Mouse (Mus musculus) midbrain, embryonic 12.5 days (tissue): ENCODE measurements around the gene Mgst2. TPM values are rescaled to one million over a fixed set of nuclear protein-coding genes. Genes with fewer than 3 reads are reported as not detected.

Experiments used
- ATAC-seq: fragments of 200-750 bp; cut with Nextera tagmentation; 2 replicates; pipeline ENCODE4 v1.8.0; 2017; ENCODE audit warnings: low read depth, moderate TSS enrichment, moderate library complexity; ENCODE audit not compliant: low FRiP score
- H3K27ac ChIP-seq: fragments of 300-500 bp; sonication (generic); replicated peaks from 2 replicates; pipeline ENCODE4 v1.5.1; 2016; ENCODE audit warnings: mild to moderate bottlenecking
- H3K27me3 ChIP-seq: fragments of 300-500 bp; sonication (generic); 2 replicates; pipeline ENCODE4 v1.6.1; 2016; ENCODE audit warnings: mild to moderate bottlenecking
- H3K36me3 ChIP-seq: fragments of 300-500 bp; sonication (generic); 2 replicates; pipeline ENCODE4 v1.6.1; 2016
- H3K4me1 ChIP-seq: fragments of 300-500 bp; sonication (generic); 2 replicates; pipeline ENCODE4 v1.6.1; 2016
- H3K4me2 ChIP-seq: fragments of 300-500 bp; sonication (generic); replicated peaks from 2 replicates; pipeline ENCODE4 v1.6.1; 2016; ENCODE audit warnings: mild to moderate bottlenecking, moderate library complexity
- H3K4me3 ChIP-seq: fragments of 300-500 bp; sonication (generic); 2 replicates; pipeline ENCODE4 v1.5.1; 2016; ENCODE audit warnings: mild to moderate bottlenecking
- H3K9ac ChIP-seq: fragments of 300-500 bp; sonication (generic); replicated peaks from 2 replicates; pipeline ENCODE4 v1.6.1; 2016; ENCODE audit warnings: mild to moderate bottlenecking, moderate library complexity
- H3K9me3 ChIP-seq: fragments of 300-500 bp; sonication (generic); 2 replicates; pipeline ENCODE4 v1.6.1; 2016; ENCODE audit warnings: mild to moderate bottlenecking
- WGBS: fragments of 180-500 bp; shearing (Covaris S2); methylation state at CpG from one replicate; pipeline ENCODE4 v1.1.7; 2016; 5-methylcytosine and 5-hydroxymethylcytosine counted together
- polyA plus RNA-seq: library from polyadenylated mRNA; unstranded; fragments of >200 nt; fragmentation: Nextera tagmentation; extraction: Ambion mirVana; gene quantifications from 2 replicates; pipeline ENCODE4 v1.2.1, GENCODE M21; 2016

Mgst2 gene
- polyA plus RNA-seq, 1 experiment from 2014 or later, result 0.45 TPM

GRCm38 (mm10) chr3:51659415-51659814 is 745 bp upstream of the Mgst2 start:
- 90% methylated on average over 5 of the region's 5 CpGs for WGBS

GRCm38 (mm10) chr3:51660821-51661276 is 689 bp downstream of the Mgst2 start:
- Histone ChIP-seq H3K27me3 (no peaks in the 10 kb centered on the region), H3K9me3 (no peaks in the 10 kb centered on the region), H3K4me1 (no peaks in the 10 kb centered on the region), H3K27ac (no peak overlapping the region), H3K9ac (no peak overlapping the region), H3K36me3 (no peaks in the 10 kb centered on the region), H3K4me2 (no peak overlapping the region), H3K4me3 (no peak overlapping the region)
- 76% methylated on average over 3 of the region's 3 CpGs for WGBS
- no peak for ATAC-seq

More at GRCm38 (mm10) chr3:51659415-51659814, 745 bp upstream of the Mgst2 start:
- H3K4me3 ChIP-seq, result no peak overlapping the region
- no peaks in the 10 kb centered on the region for H3K9me3 ChIP-seq
- no peak overlapping the region for H3K27ac ChIP-seq
- ATAC-seq, result no peak
- H3K36me3 ChIP-seq, result no peaks in the 10 kb centered on the region
- no peak overlapping the region for H3K4me2 ChIP-seq
- H3K27me3 ChIP-seq, result no peaks in the 10 kb centered on the region
- H3K9ac ChIP-seq, result no peak overlapping the region
- no peaks in the 10 kb centered on the region for H3K4me1 ChIP-seq

- Histone ChIP-seq H3K9me3 (no peaks in the 10 kb centered on the region), H3K9ac (no peak overlapping the region), H3K36me3 (no peaks in the 10 kb centered on the region), H3K4me1 (no peaks in the 10 kb centered on the region), H3K4me3 (no peak overlapping the region), H3K4me2 (no peak overlapping the region), H3K27ac (no peak overlapping the region), H3K27me3 (no peaks in the 10 kb centered on the region)
- 77% methylated on average over 5 of the region's 5 CpGs for WGBS
- ATAC-seq, result no peak
Measured at GRCm38 (mm10) chr3:51661376-51661775, 1.2 kb downstream of the Mgst2 start.

GRCm38 (mm10) chr3:51661880-51662550 is 1.9 kb downstream of the Mgst2 start:
- no peak overlapping the region for H3K27ac ChIP-seq
- H3K9ac ChIP-seq, result no peak overlapping the region
- H3K4me2 ChIP-seq, result no peak overlapping the region
- no peak overlapping the region for H3K4me3 ChIP-seq
- H3K27me3 ChIP-seq, result no peaks in the 10 kb centered on the region
- ATAC-seq, result no peak
- no peaks in the 10 kb centered on the region for H3K36me3 ChIP-seq
- no peaks in the 10 kb centered on the region for H3K9me3 ChIP-seq
- 81% methylated on average over 11 of the region's 11 CpGs for WGBS
- H3K4me1 ChIP-seq, result no peaks in the 10 kb centered on the region

GRCm38 (mm10) chr3:51662557-51662956 is 2.4 kb downstream of the Mgst2 start:
- 72% methylated on average over 6 of the region's 6 CpGs for WGBS
- no peak for ATAC-seq
- Histone ChIP-seq H3K27ac (no peak overlapping the region), H3K9ac (no peak overlapping the region), H3K4me1 (no peaks in the 10 kb centered on the region), H3K36me3 (no peaks in the 10 kb centered on the region), H3K9me3 (no peaks in the 10 kb centered on the region), H3K4me3 (no peak overlapping the region), H3K27me3 (no peaks in the 10 kb centered on the region), H3K4me2 (no peak overlapping the region)

- H3K9ac ChIP-seq, result no peak overlapping the region
- 37% methylated on average over 2 of the region's 2 CpGs for WGBS
- no peaks in the 10 kb centered on the region for H3K9me3 ChIP-seq
- no peaks in the 10 kb centered on the region for H3K36me3 ChIP-seq
- no peak overlapping the region for H3K27ac ChIP-seq
- no peaks in the 10 kb centered on the region for H3K27me3 ChIP-seq
- H3K4me1 ChIP-seq, result no peaks in the 10 kb centered on the region
- no peak overlapping the region for H3K4me3 ChIP-seq
- no peak for ATAC-seq
- no peak overlapping the region for H3K4me2 ChIP-seq
Measured at GRCm38 (mm10) chr3:51668607-51669006, 8.4 kb downstream of the Mgst2 start.

GRCm38 (mm10) chr3:51670414-51671070 is 10.4 kb downstream of the Mgst2 start:
- Histone ChIP-seq H3K4me3 (no peak overlapping the region), H3K9me3 (no peaks in the 10 kb centered on the region), H3K4me1 (no peaks in the 10 kb centered on the region), H3K9ac (no peak overlapping the region), H3K36me3 (no peaks in the 10 kb centered on the region), H3K27ac (no peak overlapping the region), H3K27me3 (no peaks in the 10 kb centered on the region), H3K4me2 (no peak overlapping the region)
- WGBS, result 82% methylated on average over 5 of the region's 5 CpGs
- ATAC-seq, result no peak

GRCm38 (mm10) chr3:51671071-51671469 is 10.9 kb downstream of the Mgst2 start:
- H3K4me3 ChIP-seq, result no peak overlapping the region
- H3K36me3 ChIP-seq, result no peaks in the 10 kb centered on the region
- H3K4me1 ChIP-seq, result no peaks in the 10 kb centered on the region
- no peak overlapping the region for H3K27ac ChIP-seq
- no peak overlapping the region for H3K9ac ChIP-seq
- 93% methylated on average over 1 of the region's 1 CpGs for WGBS
- no peaks in the 10 kb centered on the region for H3K27me3 ChIP-seq
- H3K9me3 ChIP-seq, result no peaks in the 10 kb centered on the region
- ATAC-seq, result no peak
- H3K4me2 ChIP-seq, result no peak overlapping the region

- no peak for ATAC-seq
- no peak overlapping the region for H3K9ac ChIP-seq
- no peaks in the 10 kb centered on the region for H3K36me3 ChIP-seq
- no peaks in the 10 kb centered on the region for H3K9me3 ChIP-seq
- H3K27me3 ChIP-seq, result no peaks in the 10 kb centered on the region
- no peaks in the 10 kb centered on the region for H3K4me1 ChIP-seq
- no peak overlapping the region for H3K4me2 ChIP-seq
- WGBS, result 64% methylated on average over 4 of the region's 4 CpGs
- no peak overlapping the region for H3K4me3 ChIP-seq
- no peak overlapping the region for H3K27ac ChIP-seq
Measured at GRCm38 (mm10) chr3:51672631-51673030, 12.5 kb downstream of the Mgst2 start.

- Histone ChIP-seq H3K4me1 (no peaks in the 10 kb centered on the region), H3K9me3 (no peaks in the 10 kb centered on the region), H3K4me2 (no peak overlapping the region), H3K36me3 (no peaks in the 10 kb centered on the region), H3K9ac (no peak overlapping the region), H3K4me3 (no peak overlapping the region), H3K27ac (no peak overlapping the region), H3K27me3 (no peaks in the 10 kb centered on the region)
- WGBS, result 75% methylated on average over 21 of the region's 21 CpGs
- no peak for ATAC-seq
Measured at GRCm38 (mm10) chr3:51673408-51674086, 13.4 kb downstream of the Mgst2 start.

GRCm38 (mm10) chr3:51674963-51675362 is 14.8 kb downstream of the Mgst2 start:
- WGBS, result 83% methylated on average over 3 of the region's 3 CpGs
- Histone ChIP-seq H3K9me3 (no peaks in the 10 kb centered on the region), H3K27me3 (no peaks in the 10 kb centered on the region), H3K27ac (no peak overlapping the region), H3K4me3 (no peak overlapping the region), H3K36me3 (no peaks in the 10 kb centered on the region), H3K4me2 (no peak overlapping the region), H3K4me1 (no peaks in the 10 kb centered on the region), H3K9ac (no peak overlapping the region)
- ATAC-seq, result no peak

- no peak for ATAC-seq
- H3K9ac ChIP-seq, result no peak overlapping the region
- H3K27me3 ChIP-seq, result no peaks in the 10 kb centered on the region
- 97% methylated on average over 6 of the region's 6 CpGs for WGBS
- H3K4me1 ChIP-seq, result no peaks in the 10 kb centered on the region
- no peak overlapping the region for H3K4me2 ChIP-seq
- H3K4me3 ChIP-seq, result no peak overlapping the region
- H3K9me3 ChIP-seq, result no peaks in the 10 kb centered on the region
- H3K27ac ChIP-seq, result no peak overlapping the region
- peaks cover 29% of the 10 kb centered on the region for H3K36me3 ChIP-seq
Measured at GRCm38 (mm10) chr3:51685539-51685938, 25.4 kb downstream of the Mgst2 start.
